Mouse (Mus musculus): Measurements from ENCODE around the gene Slc27a1.
"Not testable (repeated sequence)": the region's sequence is repeated elsewhere in the genome, so short reads cannot be mapped to it uniquely, and the experiment has no call there.

The Slc27a1 gene

GRCm38 (mm10) chr8:71568387-71568937, at the start of gene Slc27a1:
Gene Slc27a1 (plus strand): TSS chr8:71568882.
- in situ Hi-C loops (cut with MboI; ENCODE audit: low pct_unique_long_range_greater_than_20kb in 1 of 2, low sequenced_read_pairs in 2 of 2, unreplicated experiment in 1 of 2): loop anchor here in 1 of 2 experiments (10.0 kb wide), 1 partner anchor 66 kb away; no protein-coding TSS in a partner anchor

DNA sequence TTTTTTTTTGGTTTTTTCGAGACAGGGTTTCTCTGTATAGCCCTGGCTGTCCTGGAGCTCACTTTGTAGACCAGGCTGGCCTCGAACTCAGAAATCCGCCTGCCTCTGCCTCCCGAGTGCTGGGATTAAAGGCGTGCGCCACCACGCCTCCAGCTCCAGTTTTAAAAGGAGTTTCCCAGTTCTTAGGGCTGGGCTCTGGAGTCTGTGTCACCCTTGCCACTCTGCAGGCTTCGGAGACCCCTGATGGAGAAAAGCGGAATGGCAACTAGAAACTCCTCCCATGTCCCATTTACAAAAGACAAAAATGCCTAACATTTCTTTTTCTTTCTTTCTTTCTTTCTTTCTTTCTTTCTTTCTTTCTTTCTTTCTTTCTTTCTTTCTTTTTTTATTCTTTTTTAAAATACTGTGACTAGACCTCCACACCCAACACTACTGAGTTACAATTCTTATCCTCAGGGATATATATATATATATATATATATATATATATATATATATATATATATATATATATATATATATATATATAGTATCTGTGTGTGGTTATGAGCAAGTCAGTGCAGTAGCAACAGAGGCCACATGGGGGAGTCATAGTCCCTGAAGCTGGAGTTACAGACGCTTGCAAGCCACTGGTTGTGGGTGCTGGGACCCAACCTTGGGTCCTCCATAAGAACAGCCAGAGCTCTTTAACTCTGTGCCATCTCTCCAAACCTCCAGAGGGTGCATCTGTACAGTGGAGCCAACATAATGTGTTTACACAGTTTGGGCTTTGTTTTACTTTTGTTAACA, 49.5 kb upstream of the Slc27a1 start:
- in situ Hi-C loops (cut with MboI; ENCODE audit: low pct_unique_long_range_greater_than_20kb in 1 of 2, low sequenced_read_pairs in 2 of 2, unreplicated experiment in 1 of 2): not testable (repeated sequence)

- in situ Hi-C loops (cut with MboI; ENCODE audit: low pct_unique_long_range_greater_than_20kb in 1 of 2, low sequenced_read_pairs in 2 of 2, unreplicated experiment in 1 of 2): loop anchor here in 1 of 2 experiments (5.0 kb wide), 1 partner anchor 79 kb away; no protein-coding TSS in a partner anchor
These were observed 47.0 kb upstream of the Slc27a1 start for GRCm38 (mm10) chr8:71521634-71522033.

- in situ Hi-C loops (cut with MboI; ENCODE audit: low pct_unique_long_range_greater_than_20kb in 1 of 2, low sequenced_read_pairs in 2 of 2, unreplicated experiment in 1 of 2): no loop called here
These were observed 43.2 kb upstream of the Slc27a1 start, which contains the start of gene Ccdc194 for GRCm38 (mm10) chr8:71525226-71526050. Gene Ccdc194 (minus strand): TSS chr8:71525711.

DNA sequence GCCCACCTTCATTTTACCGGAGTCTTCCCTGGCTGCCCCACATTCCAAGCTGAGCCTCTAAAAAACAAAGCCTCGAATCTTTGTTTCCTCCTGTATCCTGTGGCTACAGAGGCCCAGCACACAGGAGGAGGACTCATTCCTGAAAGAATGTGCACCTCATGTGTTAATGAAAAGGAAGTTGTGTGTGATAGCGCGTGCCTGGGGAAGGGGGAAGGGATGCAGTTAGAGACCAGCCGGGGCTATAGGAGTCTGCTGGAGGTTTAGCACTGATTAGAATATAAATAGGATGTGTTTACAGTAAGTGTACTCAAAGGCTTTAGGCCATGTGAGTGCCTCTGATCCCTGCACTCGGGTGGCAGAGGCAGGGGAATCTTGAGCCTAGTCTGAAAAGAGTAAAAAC, 42.4 kb upstream of the Slc27a1 start:
- in situ Hi-C loops (cut with MboI; ENCODE audit: low pct_unique_long_range_greater_than_20kb in 1 of 2, low sequenced_read_pairs in 2 of 2, unreplicated experiment in 1 of 2): no loop called here

- in situ Hi-C loops (cut with MboI; ENCODE audit: low pct_unique_long_range_greater_than_20kb in 1 of 2, low sequenced_read_pairs in 2 of 2, unreplicated experiment in 1 of 2): no loop called here
These were observed 41.4 kb upstream of the Slc27a1 start for GRCm38 (mm10) chr8:71527162-71527870.

GRCm38 (mm10) chr8:71528362-71529073, 40.2 kb upstream of the Slc27a1 start:
- in situ Hi-C loops (cut with MboI; ENCODE audit: low pct_unique_long_range_greater_than_20kb in 1 of 2, low sequenced_read_pairs in 2 of 2, unreplicated experiment in 1 of 2): no loop called here

- in situ Hi-C loops (cut with MboI; ENCODE audit: low pct_unique_long_range_greater_than_20kb in 1 of 2, low sequenced_read_pairs in 2 of 2, unreplicated experiment in 1 of 2): not testable (repeated sequence)
These were observed 37.8 kb upstream of the Slc27a1 start for GRCm38 (mm10) chr8:71530735-71531467.

DNA sequence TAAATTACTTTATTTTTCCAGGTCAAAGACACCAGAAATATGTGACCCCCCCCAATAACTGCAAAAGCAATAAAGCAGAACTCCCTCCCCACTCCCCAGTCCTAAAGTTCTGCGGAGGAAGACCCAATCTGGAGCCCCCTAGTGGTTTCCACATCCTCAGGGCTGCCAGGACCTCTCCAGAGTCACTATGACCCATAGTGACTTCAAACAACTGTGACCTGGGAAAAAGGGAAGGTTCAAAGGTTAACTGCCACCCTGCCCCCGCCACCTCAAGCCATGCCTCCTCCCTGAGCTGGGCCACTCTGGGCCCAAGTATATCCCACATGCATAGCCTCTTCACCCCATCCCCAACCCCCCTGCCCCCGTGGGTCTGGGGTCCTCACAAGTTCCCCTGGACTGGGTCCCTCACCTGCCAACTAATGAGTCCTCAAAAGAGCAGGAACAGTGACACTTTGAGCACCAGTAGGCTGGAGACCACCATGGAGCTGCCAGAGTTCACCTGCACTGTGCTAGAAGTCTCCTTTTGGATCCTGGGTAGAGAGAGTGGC, 34.3 kb upstream of the Slc27a1 start:
- in situ Hi-C loops (cut with MboI; ENCODE audit: low pct_unique_long_range_greater_than_20kb in 1 of 2, low sequenced_read_pairs in 2 of 2, unreplicated experiment in 1 of 2): no loop called here

DNA sequence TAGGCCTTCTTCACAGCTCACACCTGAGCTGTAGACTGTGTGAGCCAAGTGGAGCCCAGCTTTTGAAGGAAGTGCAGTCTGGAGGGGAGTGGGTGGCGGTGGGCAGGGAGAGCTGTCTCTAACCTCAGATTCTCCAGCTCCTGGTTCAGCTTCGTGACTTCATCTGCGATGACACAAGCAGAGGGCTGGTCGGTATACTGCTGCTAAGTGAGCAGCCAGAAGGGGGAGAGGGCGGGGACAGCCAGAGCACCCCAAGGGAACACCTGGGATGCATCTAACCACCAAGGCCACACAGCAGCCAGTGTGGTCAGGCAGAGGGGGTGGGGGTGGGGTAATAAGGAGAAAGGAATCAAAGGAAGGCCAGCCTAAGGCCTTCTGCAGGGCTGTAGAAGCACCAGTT, 33.0 kb upstream of the Slc27a1 start:
- in situ Hi-C loops (cut with MboI; ENCODE audit: low pct_unique_long_range_greater_than_20kb in 1 of 2, low sequenced_read_pairs in 2 of 2, unreplicated experiment in 1 of 2): no loop called here

DNA sequence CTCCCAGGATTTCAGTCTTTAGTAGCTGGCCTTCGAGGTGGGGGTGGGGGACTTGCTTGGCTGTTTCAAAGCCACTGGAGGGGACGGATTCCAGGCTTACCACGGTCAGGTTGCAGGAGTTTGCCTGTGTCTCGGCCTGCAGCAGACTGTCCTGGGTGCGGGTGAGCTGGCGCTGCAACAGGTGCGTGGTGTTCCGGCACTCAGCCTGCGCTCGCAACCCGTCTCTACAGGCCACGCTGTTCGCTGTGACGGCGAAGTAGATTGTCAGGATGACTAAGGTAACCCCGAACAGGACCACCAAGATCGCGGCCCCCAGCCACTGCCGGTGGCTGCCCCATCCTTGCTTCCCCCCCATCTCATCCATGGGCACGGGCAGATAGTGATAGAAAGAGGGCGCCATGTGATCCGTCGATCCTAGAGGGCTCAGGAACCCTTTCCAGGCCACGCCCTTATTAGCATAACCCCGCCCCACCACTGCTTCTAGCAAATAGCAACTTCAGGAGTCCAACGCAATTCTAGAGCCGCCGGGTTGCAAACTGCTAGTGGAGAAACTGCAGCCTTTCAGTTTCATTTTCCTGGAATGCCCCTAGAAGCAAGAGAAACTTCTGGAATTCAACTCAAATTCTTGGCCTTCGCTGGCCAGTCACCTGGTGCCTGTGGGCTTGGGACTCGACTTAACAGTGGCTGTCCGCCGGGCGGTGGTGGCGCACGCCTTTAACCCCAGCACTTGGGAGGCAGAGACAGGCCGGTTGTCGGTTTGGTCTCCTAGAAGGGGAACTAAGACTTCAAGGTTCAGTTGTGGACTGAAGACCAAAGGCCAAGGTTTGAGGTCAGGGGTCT, 31.4 kb upstream of the Slc27a1 start, which contains the start of gene Bst2:
Bst2 (minus strand) TSS at position 429 of the 840 bp plus-strand sequence.
- in situ Hi-C loops (cut with MboI; ENCODE audit: low pct_unique_long_range_greater_than_20kb in 1 of 2, low sequenced_read_pairs in 2 of 2, unreplicated experiment in 1 of 2): no loop called here

DNA sequence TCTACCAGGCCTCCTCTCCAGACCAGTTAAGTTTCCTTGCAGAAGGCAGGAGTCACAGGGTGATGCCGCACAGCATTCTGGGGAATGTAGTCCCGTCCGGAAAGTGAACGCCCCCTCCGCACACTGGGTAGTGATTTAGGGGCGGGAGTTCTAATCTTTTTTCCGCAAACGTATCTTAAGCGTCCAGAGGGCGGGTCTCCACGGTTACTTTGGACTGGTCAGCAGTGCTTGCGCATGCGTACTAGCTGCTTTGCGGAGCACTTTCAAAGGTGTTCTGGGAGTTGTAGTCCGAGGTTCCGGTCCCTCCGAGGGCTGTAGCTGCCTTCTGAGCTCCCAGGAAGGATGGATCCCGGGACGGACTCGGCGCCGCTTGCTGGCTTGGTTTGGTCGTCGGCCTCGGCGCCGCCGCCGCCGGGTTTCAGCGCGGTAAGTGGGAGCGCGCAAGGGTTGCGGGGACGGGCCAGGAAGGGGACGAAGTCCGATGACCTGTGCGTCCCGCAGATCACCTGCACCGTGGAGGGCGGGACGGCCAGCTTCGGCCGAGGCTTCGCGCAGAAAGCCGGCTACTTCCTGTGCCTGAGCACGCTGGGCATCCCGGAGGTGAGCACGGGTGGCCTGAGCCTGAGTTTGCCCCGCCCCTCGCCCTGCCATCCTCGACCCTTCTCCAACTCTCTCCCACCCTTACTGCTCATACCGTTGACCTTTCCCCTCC, 25.9 kb upstream of the Slc27a1 start, which contains the start of gene Mvb12a:
Mvb12a (plus strand) TSS at position 291 of the 712 bp plus-strand sequence.
- in situ Hi-C loops (cut with MboI; ENCODE audit: low pct_unique_long_range_greater_than_20kb in 1 of 2, low sequenced_read_pairs in 2 of 2, unreplicated experiment in 1 of 2): no loop called here

GRCm38 (mm10) chr8:71543755-71544154, 24.9 kb upstream of the Slc27a1 start:
- in situ Hi-C loops (cut with MboI; ENCODE audit: low pct_unique_long_range_greater_than_20kb in 1 of 2, low sequenced_read_pairs in 2 of 2, unreplicated experiment in 1 of 2): no loop called here

GRCm38 (mm10) chr8:71545053-71545452, 23.6 kb upstream of the Slc27a1 start:
- in situ Hi-C loops (cut with MboI; ENCODE audit: low pct_unique_long_range_greater_than_20kb in 1 of 2, low sequenced_read_pairs in 2 of 2, unreplicated experiment in 1 of 2): no loop called here

DNA sequence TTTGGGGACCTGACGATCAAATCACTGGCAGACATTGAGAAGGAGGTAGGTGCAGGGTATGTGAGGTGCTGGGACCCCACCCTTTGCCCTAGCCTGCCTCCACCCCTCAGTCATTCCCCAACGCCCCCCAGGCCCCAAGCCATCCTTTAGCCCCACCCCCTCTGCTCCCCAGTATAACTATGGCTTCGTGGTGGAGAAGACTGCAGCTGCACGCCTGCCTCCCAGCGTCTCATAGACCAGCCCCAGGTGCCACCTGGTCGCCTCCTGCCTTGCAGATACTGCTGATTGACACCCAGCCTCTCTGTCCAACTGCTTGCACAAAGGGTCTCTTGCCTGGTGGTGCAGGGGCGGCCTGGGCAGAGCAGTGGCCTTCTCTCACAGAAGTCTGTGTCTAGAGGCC, 21.1 kb upstream of the Slc27a1 start:
- in situ Hi-C loops (cut with MboI; ENCODE audit: low pct_unique_long_range_greater_than_20kb in 1 of 2, low sequenced_read_pairs in 2 of 2, unreplicated experiment in 1 of 2): no loop called here

GRCm38 (mm10) chr8:71550754-71551153, 17.9 kb upstream of the Slc27a1 start:
- in situ Hi-C loops (cut with MboI; ENCODE audit: low pct_unique_long_range_greater_than_20kb in 1 of 2, low sequenced_read_pairs in 2 of 2, unreplicated experiment in 1 of 2): no loop called here

All from mouse embryonic stem cell (cell line).